Mouse (Mus musculus) retina, adult 2 months (tissue): ENCODE results near the gene Fbxo24.

ENCODE experiments used
- DNase-seq: peaks from one replicate; pipeline ENCODE4 v3.0.0-alpha.2; 2012; ENCODE audit warnings: low read depth, low spot score

Gene Fbxo24

GRCm38 (mm10) chr5:137601365-137601729, 27.5 kb downstream of the Fbxo24 start:
- DNase-seq = no peak

- peak; percentile 96 for DNase-seq
Measured at GRCm38 (mm10) chr5:137600619-137601364, 28.0 kb downstream of the Fbxo24 start, which contains the start of gene Mospd3. TSS of gene Mospd3 (minus strand) at chr5:137601058.

- DNase-seq = no peak
Measured at GRCm38 (mm10) chr5:137600281-137600618, 28.6 kb downstream of the Fbxo24 start.

GRCm38 (mm10) chr5:137599600-137599999, 29.2 kb downstream of the Fbxo24 start:
- no peak for DNase-seq

- no peak for DNase-seq
Measured at GRCm38 (mm10) chr5:137598100-137598826, 30.5 kb downstream of the Fbxo24 start.

- no peak for DNase-seq
Measured at GRCm38 (mm10) chr5:137597625-137598024, 31.2 kb downstream of the Fbxo24 start.

GRCm38 (mm10) chr5:137596601-137597261, 32.1 kb downstream of the Fbxo24 start:
- no peak for DNase-seq

GRCm38 (mm10) chr5:137595921-137596320, 32.9 kb downstream of the Fbxo24 start:
- DNase-seq = no peak

- no peak for DNase-seq
Measured at GRCm38 (mm10) chr5:137590507-137590906, 38.3 kb downstream of the Fbxo24 start.

GRCm38 (mm10) chr5:137584976-137585375, 43.8 kb downstream of the Fbxo24 start:
- no peak for DNase-seq

- no peak for DNase-seq
Measured at GRCm38 (mm10) chr5:137583670-137584169, 45.1 kb downstream of the Fbxo24 start.

- no peak for DNase-seq
Measured at GRCm38 (mm10) chr5:137582702-137583101, 46.1 kb downstream of the Fbxo24 start.

- DNase-seq = no peak
Measured at GRCm38 (mm10) chr5:137580246-137580645, 48.6 kb downstream of the Fbxo24 start.

GRCm38 (mm10) chr5:137574470-137574901, 54.3 kb downstream of the Fbxo24 start:
- no peak for DNase-seq

GRCm38 (mm10) chr5:137570691-137571586, 57.9 kb downstream of the Fbxo24 start:
- DNase-seq = no peak

GRCm38 (mm10) chr5:137570181-137570580, 58.6 kb downstream of the Fbxo24 start:
- no peak for DNase-seq

GRCm38 (mm10) chr5:137569665-137570064, 59.1 kb downstream of the Fbxo24 start, which contains the start of gene Tfr2:
TSS of gene Tfr2 (plus strand) at chr5:137569840.
- DNase-seq = no peak

- no peak for DNase-seq
Measured at GRCm38 (mm10) chr5:137569031-137569430, 59.8 kb downstream of the Fbxo24 start.

- DNase-seq = no peak
Measured at GRCm38 (mm10) chr5:137568223-137568798, 60.5 kb downstream of the Fbxo24 start.

GRCm38 (mm10) chr5:137566416-137566815, 62.4 kb downstream of the Fbxo24 start:
- no peak for DNase-seq

GRCm38 (mm10) chr5:137565744-137566143, 63.1 kb downstream of the Fbxo24 start:
- no peak for DNase-seq
